Mouse (Mus musculus): ENCODE results near the gene Timm29.
A peak's percentile ranks its signal among the peaks of the same experiment; 100 is the strongest.

Gene Timm29

DNA sequence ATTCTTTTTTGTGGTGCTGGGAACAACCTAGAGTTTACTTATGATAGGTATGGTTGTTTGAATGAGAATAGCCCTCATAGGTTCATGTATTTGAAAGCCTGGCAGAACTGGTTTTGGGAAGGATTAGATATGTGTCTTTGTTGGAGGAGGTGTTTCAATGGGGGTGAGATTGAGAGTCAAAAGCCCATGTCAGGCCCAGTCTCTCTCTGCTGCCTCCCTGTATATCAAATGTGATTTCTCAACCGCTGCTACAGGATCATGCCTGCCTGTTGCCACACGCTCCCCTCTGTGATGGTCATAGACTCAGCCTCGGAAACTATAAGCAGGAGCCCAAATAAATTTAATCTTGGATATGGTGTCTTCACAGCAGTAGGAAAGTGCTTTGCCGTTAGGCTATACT lies 27.7 kb downstream of the Timm29 start:
- no peak for DNase-seq

DNA sequence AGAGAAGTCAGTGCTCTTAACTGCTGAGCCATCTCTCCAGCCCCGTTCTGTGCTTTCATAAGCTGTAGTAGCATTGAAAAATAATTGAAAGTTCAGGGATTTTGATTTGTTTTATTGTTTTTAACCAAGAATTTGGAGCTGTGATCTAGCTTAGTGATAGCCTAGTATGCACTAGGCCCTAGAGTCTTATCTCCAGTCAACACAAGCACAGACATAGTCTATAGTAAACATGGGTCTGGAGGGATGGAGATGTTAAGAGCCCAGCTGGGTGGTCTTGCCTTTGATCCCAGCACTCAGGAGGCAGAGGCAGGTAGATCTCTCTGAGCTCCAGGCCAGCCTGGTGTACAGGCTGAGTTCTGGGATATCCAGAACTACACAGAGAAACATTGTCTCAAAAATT lies 30.2 kb downstream of the Timm29 start:
- no peak for DNase-seq

DNA sequence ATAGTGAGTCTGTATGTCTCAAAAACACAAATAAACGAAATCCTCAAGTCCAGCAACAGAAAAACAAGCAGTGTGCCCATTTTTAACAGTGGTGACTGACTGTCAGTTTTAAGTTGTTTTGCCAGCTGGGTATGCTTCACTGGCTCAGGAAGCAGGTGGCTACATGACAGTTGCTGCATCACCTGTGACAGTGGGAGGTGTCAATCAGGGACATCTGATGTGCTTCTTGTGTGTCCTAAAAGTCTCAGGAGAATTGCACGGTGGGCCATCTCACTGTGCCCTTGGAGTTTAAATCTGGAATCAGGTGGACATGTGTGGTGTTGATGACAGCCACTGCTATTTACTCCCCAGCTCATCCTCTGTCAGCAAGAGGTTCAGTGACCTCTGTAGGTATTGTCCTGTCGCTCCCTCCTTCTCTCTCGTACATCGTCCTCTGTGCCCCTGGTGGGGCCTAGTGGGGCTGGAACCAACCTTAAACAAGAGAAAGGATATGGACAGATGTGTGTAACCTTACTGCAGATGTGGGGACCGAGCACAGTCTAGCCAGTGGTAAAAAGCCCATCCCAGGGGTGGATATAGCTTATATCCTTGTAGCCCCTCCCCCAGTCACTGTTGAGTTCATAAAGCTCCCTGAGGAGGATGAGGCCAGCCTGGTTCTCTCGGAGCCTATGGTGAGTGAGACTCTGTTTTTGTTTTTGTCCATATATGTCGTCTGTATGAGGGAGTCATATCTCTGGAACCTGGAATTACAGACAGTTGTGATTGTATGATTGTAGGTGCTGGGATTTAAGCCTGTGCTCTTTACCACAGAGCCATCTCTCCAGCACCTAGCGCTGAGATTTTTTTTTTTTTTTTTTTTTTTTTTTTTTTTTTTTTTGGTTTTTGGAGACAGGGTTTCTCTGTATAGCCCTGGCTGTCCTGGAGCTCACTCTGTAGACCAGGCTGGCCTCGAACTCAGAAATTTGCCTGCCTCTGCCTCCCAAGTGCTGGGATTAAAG lies 33.1 kb downstream of the Timm29 start:
- no peak for DNase-seq

DNA sequence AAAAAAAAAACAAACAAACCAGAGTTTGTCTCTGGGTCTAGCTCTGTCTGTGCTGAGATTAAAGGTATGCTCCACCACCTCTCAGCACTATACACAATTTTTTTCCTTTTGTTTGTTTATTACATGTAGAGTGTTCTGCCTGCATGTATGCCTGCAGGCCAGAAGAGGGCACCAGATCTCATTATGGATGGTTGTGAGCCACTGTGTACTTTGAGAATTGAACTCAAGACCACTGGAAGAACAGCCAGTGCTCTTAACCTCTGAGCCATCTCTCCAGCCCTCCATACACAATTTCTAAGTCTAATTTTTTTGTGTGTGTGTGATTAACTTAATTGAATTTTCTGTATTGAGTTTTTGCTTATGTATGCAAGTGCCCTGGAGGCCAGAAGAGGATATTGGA lies 34.0 kb downstream of the Timm29 start:
- no peak for DNase-seq

DNA sequence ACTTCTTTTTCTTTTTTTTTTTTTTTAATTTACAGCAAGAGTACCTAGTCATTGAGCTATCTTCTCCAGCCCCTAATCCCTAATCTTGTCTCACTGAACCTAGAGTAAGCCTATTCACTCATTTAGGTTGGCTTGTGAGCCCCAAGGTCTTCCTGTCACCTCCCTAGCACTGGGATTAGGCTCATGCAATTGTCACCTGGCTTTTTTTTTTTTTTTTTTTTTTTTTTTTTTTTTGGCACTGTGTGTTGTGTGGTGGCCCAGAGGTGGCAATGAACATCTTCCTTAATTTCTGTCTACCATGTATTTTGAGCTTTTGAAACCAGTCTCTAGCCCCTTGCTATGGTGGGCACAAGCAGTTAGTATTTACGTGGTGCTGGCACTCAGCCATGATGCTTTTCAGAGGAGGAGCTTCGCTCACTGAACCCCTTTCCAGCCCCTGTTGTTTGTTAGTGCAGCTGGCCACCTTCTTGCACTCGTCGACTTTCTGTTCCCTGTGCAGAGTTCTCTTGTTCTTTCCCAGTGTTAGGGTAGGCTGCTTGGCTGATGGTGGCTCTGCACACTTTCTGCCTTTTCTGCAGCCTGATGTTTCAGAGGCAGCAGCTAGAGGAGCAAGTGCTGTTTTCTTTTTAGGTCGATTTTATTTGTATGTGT lies 34.7 kb downstream of the Timm29 start:
- no peak for DNase-seq

DNA sequence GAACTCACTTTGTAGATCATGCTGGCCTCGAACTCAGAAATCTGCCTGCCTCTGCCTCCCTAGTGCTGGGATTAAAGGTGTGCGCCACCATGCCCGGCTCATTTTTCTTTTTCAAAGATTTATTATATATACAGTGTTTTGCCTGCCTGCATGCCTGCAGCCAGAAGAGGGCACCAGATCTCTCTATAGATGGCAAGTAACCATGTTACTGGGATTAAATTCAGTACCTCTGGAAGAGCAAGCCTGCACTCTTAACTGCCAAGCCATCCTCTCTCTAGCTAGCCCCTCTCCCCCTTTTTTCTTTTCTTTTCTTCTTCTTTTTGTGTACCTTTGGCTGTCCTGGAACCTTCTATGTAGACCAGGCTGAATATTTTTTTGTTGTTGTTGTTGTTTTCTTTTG lies 38.2 kb downstream of the Timm29 start:
- peak; percentile 84 for DNase-seq

DNA sequence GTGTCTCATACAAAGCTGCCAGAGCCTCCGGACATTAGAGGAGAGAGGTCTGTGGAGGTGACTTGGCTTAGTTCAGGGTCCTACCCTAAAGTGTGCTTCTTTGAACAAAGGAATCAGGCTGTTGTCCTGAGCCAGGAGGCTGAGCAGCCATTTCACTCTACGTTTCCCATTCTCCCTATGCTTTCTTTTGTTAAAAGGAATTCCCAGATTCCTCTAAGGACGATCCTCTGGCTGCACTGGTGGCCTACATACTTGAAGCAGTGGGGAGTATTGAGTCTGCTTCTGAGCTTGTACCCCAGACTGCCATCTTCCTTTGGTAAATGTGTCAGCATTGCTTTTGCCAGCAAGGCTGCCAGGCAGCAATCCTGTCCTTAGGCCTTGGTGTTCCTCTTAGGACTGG lies 40.6 kb downstream of the Timm29 start:
- DNase-seq = no peak

DNA sequence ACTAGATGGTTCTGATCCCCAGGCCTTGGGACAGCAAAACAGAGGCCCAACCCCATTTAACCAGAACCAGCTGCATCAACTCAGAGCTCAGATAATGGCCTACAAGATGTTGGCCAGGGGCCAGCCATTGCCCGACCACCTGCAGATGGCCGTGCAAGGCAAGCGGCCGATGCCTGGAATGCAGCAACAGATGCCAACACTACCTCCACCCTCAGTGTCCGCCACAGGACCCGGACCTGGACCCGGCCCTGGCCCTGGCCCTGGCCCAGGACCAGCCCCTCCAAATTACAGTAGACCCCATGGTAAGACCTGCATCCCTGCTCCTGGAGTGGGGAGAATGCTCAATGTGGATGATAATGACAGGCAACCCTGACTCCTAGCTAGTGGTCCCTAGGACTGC lies 43.1 kb downstream of the Timm29 start:
- no peak for DNase-seq

DNA sequence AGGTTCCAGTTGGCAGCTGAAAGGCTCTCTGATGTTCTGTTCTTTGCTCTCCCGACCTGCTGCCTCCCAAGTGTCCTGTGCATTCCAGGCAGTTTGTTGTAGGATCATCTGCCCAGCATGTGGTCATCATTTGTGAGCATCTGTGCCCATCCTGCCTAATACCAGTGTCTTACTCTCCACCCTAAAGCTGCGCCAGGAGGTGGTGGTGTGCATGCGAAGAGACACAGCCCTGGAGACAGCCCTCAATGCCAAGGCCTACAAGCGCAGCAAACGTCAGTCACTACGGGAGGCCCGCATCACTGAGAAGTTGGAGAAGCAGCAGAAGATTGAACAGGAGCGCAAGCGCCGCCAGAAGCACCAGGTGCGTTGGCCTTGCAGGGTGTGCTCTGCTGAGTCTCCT lies 46.5 kb downstream of the Timm29 start:
- DNase-seq = no peak

Data from lung, postnatal 36 days (tissue).